8 mouse cellular contexts compared by ENCODE assay signal in genomic region chr11:22857705-22858440, GRCm38 (mm10). TPM values are rescaled to one million over a fixed set of nuclear protein-coding genes. Genes with fewer than 3 reads are reported as not detected.
DNase-seq lines count a peak whose midpoint lies in the region; ATAC-seq and TF ChIP-seq lines count a peak whose summit lies in the region.

No protein-coding gene starts in this region.

- H3K9me3 ChIP-seq in erythroblast, embryonic 14.5 days (ENCODE audit: control insufficient read depth, low read length): no peaks in the 10 kb centered on the region
- H3K9me3 ChIP-seq in ES-Bruce4 (replicated peaks; ENCODE audit: control insufficient read depth, insufficient read depth, low read length, poor library complexity, severe bottlenecking): no peaks in the 10 kb centered on the region
- no peaks in the 10 kb centered on the region for H3K9me3 ChIP-seq in limb, embryonic 14.5 days (ENCODE audit: control insufficient read depth, low read length)

- H3K27ac ChIP-seq in ES-Bruce4 (ENCODE audit: insufficient read depth, low read length): no peak overlapping the region
- H3K27ac ChIP-seq in limb, embryonic 14.5 days (replicated peaks; ENCODE audit: low read depth, low read length): no peak overlapping the region

- peaks cover 62% of the 10 kb centered on the region for H3K79me2 ChIP-seq in myocyte (ENCODE audit: control insufficient read depth, insufficient read depth)

- TF ChIP-seq EP300 in ES-Bruce4 (IDR thresholded peaks at IDR 0.05; ENCODE audit: insufficient read depth, low read depth, low read length): no peak

- no peak for ATAC-seq in erythroblast, adult 5-6 weeks (replicated peaks; ENCODE audit: low FRiP score, poor library complexity, severe bottlenecking)
- peak; percentile 9; the same call in 1 of the 2 replicates for ATAC-seq in granulocyte monocyte progenitor cell, adult 5-6 weeks (replicated peaks; ENCODE audit: poor library complexity, severe bottlenecking)
- ATAC-seq in limb, embryonic 14.5 days (ENCODE audit: low FRiP score, low read depth): no peak

- H3K4me2 ChIP-seq in limb, embryonic 14.5 days (replicated peaks; ENCODE audit: low read depth, low read length, severe bottlenecking): peak overlapping the region; percentile 95
- peak overlapping the region; percentile 80 for H3K4me2 ChIP-seq in myocyte (ENCODE audit: low read depth)

- no peak for TF ChIP-seq CTCF in ES-Bruce4 (IDR thresholded peaks at IDR 0.05; ENCODE audit: low read depth, low read length)

- intact Hi-C loops in gastrocnemius, postnatal 36 days (cut with DNase I): loop anchor here (5.0 kb wide), 1 partner anchor 226 kb away; no protein-coding TSS in a partner anchor

- peak overlapping the region; percentile 82 for H3K4me3 ChIP-seq in erythroblast, embryonic 14.5 days (replicated peaks)
- H3K4me3 ChIP-seq in ES-Bruce4 (ENCODE audit: low read depth, low read length) (peak overlapping the region; percentile 97), myocyte (peak overlapping the region; percentile 66)
- peak overlapping the region; percentile 75 for H3K4me3 ChIP-seq in limb, embryonic 14.5 days (replicated peaks; ENCODE audit: low read length)

- TF ChIP-seq POLR2A in ES-Bruce4 (IDR thresholded peaks at IDR 0.05; ENCODE audit: insufficient read depth, low read length) (no peak), myocyte (IDR thresholded peaks at IDR 0.05; ENCODE audit: insufficient read length, low read depth) (no peak)
- no peak for TF ChIP-seq POLR2A in limb, embryonic 14.5 days (IDR thresholded peaks at IDR 0.05; ENCODE audit: borderline replicate concordance, extremely low read depth, insufficient read depth, insufficient read length)

- peak overlapping the region; percentile 93 for H3K9ac ChIP-seq in ES-Bruce4 (ENCODE audit: low read depth, poor library complexity, severe bottlenecking)
- H3K9ac ChIP-seq in limb, embryonic 14.5 days (ENCODE audit: low read depth, low read length, severe bottlenecking): peak overlapping the region; percentile 40

- H3ac ChIP-seq in myocyte (ENCODE audit: control insufficient read depth, insufficient read length): no peak overlapping the region

- no peak for DNase-seq in limb, embryonic 14.5 days (ENCODE audit: low spot score)
- DNase-seq in c-Kit-positive CD71-positive TER-119-positive erythroid progenitor cells, embryonic 14.5 days (ENCODE audit: low spot score): no peak
- DNase-seq in gastrocnemius, postnatal 36 days: no peak

- peaks cover 45% of the 10 kb centered on the region for H3K4me1 ChIP-seq in erythroblast, embryonic 14.5 days (ENCODE audit: control insufficient read depth)
- H3K4me1 ChIP-seq in ES-Bruce4 (ENCODE audit: control insufficient read depth, insufficient read depth, low read length): peaks cover 1% of the 10 kb centered on the region
- H3K4me1 ChIP-seq in limb, embryonic 14.5 days (ENCODE audit: control insufficient read depth, insufficient read depth, low read length): peaks cover 15% of the 10 kb centered on the region

- H3K36me3 ChIP-seq in erythroblast, embryonic 14.5 days (ENCODE audit: control insufficient read depth): no peaks in the 10 kb centered on the region; the same call in 1 of the 2 replicates
- H3K36me3 ChIP-seq in ES-Bruce4 (ENCODE audit: control insufficient read depth, insufficient read depth, low read length, poor library complexity, severe bottlenecking) (no peaks in the 10 kb centered on the region), myocyte (ENCODE audit: control insufficient read depth, insufficient read depth) (no peaks in the 10 kb centered on the region)
- H3K36me3 ChIP-seq in limb, embryonic 14.5 days (ENCODE audit: control insufficient read depth, insufficient read depth, low read length): no peaks in the 10 kb centered on the region

- H3K27me3 ChIP-seq in erythroblast, embryonic 14.5 days (ENCODE audit: control insufficient read depth): peaks cover 25% of the 10 kb centered on the region
- H3K27me3 ChIP-seq in ES-Bruce4 (ENCODE audit: control insufficient read depth, insufficient read depth, low read length, poor library complexity, severe bottlenecking) (no peaks in the 10 kb centered on the region), myocyte (ENCODE audit: control insufficient read depth, insufficient read depth, insufficient read length) (no peaks in the 10 kb centered on the region)
- H3K27me3 ChIP-seq in limb, embryonic 14.5 days (ENCODE audit: control insufficient read depth, insufficient read depth, low read length): peaks cover 29% of the 10 kb centered on the region

- 17% methylated on average over 25 of the region's 25 CpGs for WGBS in limb, embryonic 14.5 days

TF ChIP-seq in myocyte, 11 proteins besides CTCF, POLR2A, EP300 and RAD21:
- no peak for TF ChIP-seq MYOD1 (IDR thresholded peaks at IDR 0.05; ENCODE audit: control insufficient read depth in 1 of 3, insufficient read length in 2 of 3, low read depth in 2 of 3)
- TF ChIP-seq POLR2AphosphoS2 (IDR thresholded peaks at IDR 0.05; ENCODE audit: insufficient read length, low read depth): no peak
- no peak for TF ChIP-seq TCF3 (IDR thresholded peaks at IDR 0.05; ENCODE audit: insufficient read length, low read depth)
- no peak for TF ChIP-seq MYOG (IDR thresholded peaks at IDR 0.05; ENCODE audit: control insufficient read depth in 1 of 3, insufficient read depth in 1 of 3, insufficient read length in 2 of 3, low read depth in 2 of 3)
- no peak for TF ChIP-seq TCF12 (IDR thresholded peaks at IDR 0.05; ENCODE audit: insufficient read depth, poor library complexity, severe bottlenecking)

RNA-seq across cellular contexts. Expression of gene B3gnt2, which starts 2.9 kb away (rescaled TPM):
- 0.07 TPM in 1 of 2 replicates, not detected in the other for polyA plus RNA-seq in erythroblast, embryonic 14.5 days (2012)
- total RNA-seq in erythroblast, adult 5-6 weeks (2015; ENCODE audit: low replicate concordance): 3.1 TPM in 1 of 2 replicates, not detected in the other
- total RNA-seq in erythroblast, adult 5-6 weeks (2017; ENCODE audit: low replicate concordance): 0.09 and 3.9 TPM in 2 replicates
- 3.5 and 16.7 TPM in 2 replicates for polyA plus RNA-seq in ES-Bruce4 (2011; ENCODE audit: insufficient read depth, insufficient read length, low read depth, missing spikeins)
- total RNA-seq in granulocyte monocyte progenitor cell, adult 5-6 weeks (2014; fragmentation: Nextera tagmentation): 8.6 and 12.3 TPM in 2 replicates
- total RNA-seq in granulocyte monocyte progenitor cell, adult 5-6 weeks (2017): 10.6 and 41.3 TPM in 2 replicates
- polyA plus RNA-seq in limb, embryonic 14.5 days (2012; rRNA removed): 6.2 and 6.7 TPM in 2 replicates
- polyA plus RNA-seq in limb, embryonic 14.5 days (2014; fragmentation: Nextera tagmentation; extraction: Ambion mirVana): 9.3 and 9.7 TPM in 2 replicates
- 13.1 TPM for polyA plus RNA-seq in myocyte (2012; fragmentation: generic; extraction: Trizol)
- total RNA-seq in gastrocnemius, postnatal 36 days (2021): 1 to 10 TPM; 1.2 to 5.8 TPM
